14 mouse cellular contexts compared by ENCODE assay signal in the genomic region with DNA sequence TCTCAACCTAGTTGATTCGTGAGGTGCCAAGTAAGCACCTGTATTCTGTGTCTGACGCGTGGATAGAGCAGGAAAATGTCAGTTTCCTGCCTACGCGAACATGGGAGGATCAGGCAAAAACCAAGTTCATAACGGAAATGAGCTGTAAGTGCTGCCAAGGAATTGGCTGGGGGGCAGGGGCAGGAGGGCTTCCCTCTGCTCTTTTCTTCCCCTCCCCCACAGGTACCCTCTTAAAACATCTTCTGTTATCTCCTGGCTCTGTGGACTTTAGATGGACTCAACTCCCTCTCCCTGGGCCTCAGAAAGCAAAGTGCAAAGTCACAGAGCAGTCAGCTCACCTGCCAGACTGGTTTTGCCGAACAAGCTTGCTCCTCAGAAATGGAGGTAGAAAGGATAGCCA. TPM values are rescaled to one million over a fixed set of nuclear protein-coding genes. Genes with fewer than 3 reads are reported as not detected.
DNase-seq lines count a peak whose midpoint lies in the region; ATAC-seq and TF ChIP-seq lines count a peak whose summit lies in the region.
"Had no signal": no experiment of that assay in that cellular context is flagged by ENCODE, and none has a peak within 500 bp of the region (broad histone marks: within the 10 kb centered on the region; RNA-seq: fewer than 3 reads in every experiment).

No protein-coding gene starts in this region.

- H3K79me2 ChIP-seq in liver, adult 2 months (ENCODE audit: control insufficient read depth, insufficient read depth, low read length) = peaks cover 9% of the 10 kb centered on the region; the same call in 1 of the 2 replicates
- no peaks in the 10 kb centered on the region for H3K79me2 ChIP-seq in myocyte (ENCODE audit: control insufficient read depth, insufficient read depth)

- H3K4me1 ChIP-seq in liver, adult 2 months (ENCODE audit: control insufficient read depth, insufficient read depth, low read length) = peaks cover 29% of the 10 kb centered on the region
- H3K4me1 ChIP-seq in hindbrain, embryonic 14.5 days (replicated peaks; ENCODE audit: control insufficient read depth, insufficient read depth, low read length) = 0 out of 2 replicates have a peak, but pooled peaks cover 7% of the 10 kb centered on the region

- no peak for TF ChIP-seq POLR2A in liver, adult 2 months (IDR thresholded peaks at IDR 0.05; ENCODE audit: extremely low read depth, insufficient read depth, low read length)
- no peak for TF ChIP-seq POLR2A in myocyte (IDR thresholded peaks at IDR 0.05; ENCODE audit: insufficient read length, low read depth)

- peak overlapping the region; percentile 25; the same call in 1 of the 2 replicates for H3K9ac ChIP-seq in liver, adult 2 months (ENCODE audit: low read depth, low read length)
- no peak overlapping the region for H3K9ac ChIP-seq in hindbrain, embryonic 14.5 days

- peaks cover 1% of the 10 kb centered on the region; the same call in 1 of the 2 replicates for H3K36me3 ChIP-seq in liver, adult 2 months (ENCODE audit: control insufficient read depth, insufficient read depth, low read length)
- H3K36me3 ChIP-seq in myocyte (ENCODE audit: control insufficient read depth, insufficient read depth) = peaks cover 6% of the 10 kb centered on the region
- peaks cover 15% of the 10 kb centered on the region; the same call in 1 of the 2 replicates for H3K36me3 ChIP-seq in hindbrain, embryonic 14.5 days (replicated peaks; ENCODE audit: control insufficient read depth, insufficient read depth)

- no peaks in the 10 kb centered on the region for H3K9me3 ChIP-seq in hindbrain, embryonic 14.5 days (ENCODE audit: control insufficient read depth, low read length)
- H3K9me3 ChIP-seq: G1E; hindbrain, embryonic 15.5 days had no signal

- DNase-seq in liver, adult 2 months (ENCODE audit: extremely low read depth, low read depth, low spot score) = peak; percentile 95
- DNase-seq in liver (no peak), adipocyte (ENCODE audit: low spot score) (peak; percentile 7)
- peak; percentile 79 for DNase-seq in kidney, adult 9 months
- no peak for DNase-seq in hindbrain, embryonic 14.5 days (ENCODE audit: low spot score)
- no peak for DNase-seq in embryo, embryonic 10.5 days (ENCODE audit: low spot score)
- DNase-seq in ovary, adult 18-20 months (ENCODE audit: low spot score) = no peak
- DNase-seq: adrenal gland, postnatal 25 days; embryo, embryonic 11 days; left cerebral cortex, postnatal 4 days; right cerebral cortex, adult 18-20 months had no signal

- peak overlapping the region; percentile 89 for H3K27ac ChIP-seq in liver, adult 2 months (replicated peaks; ENCODE audit: insufficient read depth, low read depth, low read length)
- H3K27ac ChIP-seq in hindbrain, embryonic 14.5 days = no peak overlapping the region

- H3K27me3 ChIP-seq in liver, adult 2 months (ENCODE audit: control insufficient read depth, insufficient read depth, low read length) = no peaks in the 10 kb centered on the region
- H3K27me3 ChIP-seq in myocyte (ENCODE audit: control insufficient read depth, insufficient read depth, insufficient read length) = no peaks in the 10 kb centered on the region
- H3K27me3 ChIP-seq in hindbrain, embryonic 14.5 days (ENCODE audit: control insufficient read depth, insufficient read depth, low read length) = no peaks in the 10 kb centered on the region
- H3K27me3 ChIP-seq: hindbrain, embryonic 15.5 days had no signal

- no peak overlapping the region for H3K4me3 ChIP-seq in liver, adult 2 months (ENCODE audit: insufficient read depth, low read depth, low read length)
- H3K4me3 ChIP-seq in myocyte = peak overlapping the region; percentile 43
- no peak overlapping the region for H3K4me3 ChIP-seq in hindbrain, embryonic 14.5 days (replicated peaks; ENCODE audit: low read length)

- peak overlapping the region; percentile 74 for H3K4me2 ChIP-seq in myocyte (ENCODE audit: low read depth)
- H3K4me2 ChIP-seq in hindbrain, embryonic 14.5 days (replicated peaks) = no peak overlapping the region

- TF ChIP-seq CTCF in liver, adult 2 months (IDR thresholded peaks at IDR 0.05; ENCODE audit: low read depth, low read length) = no peak

- 7% methylated on average over 7 of the region's 7 CpGs for WGBS in liver, adult 2 months
- WGBS in hindbrain, embryonic 14.5 days = 78% methylated on average over 7 of the region's 7 CpGs

- no peak overlapping the region for H3ac ChIP-seq in myocyte (ENCODE audit: control insufficient read depth, insufficient read length)

- ATAC-seq in hindbrain, embryonic 14.5 days (ENCODE audit: low FRiP score) = no peak

TF ChIP-seq in myocyte, 11 proteins besides CTCF, POLR2A, EP300 and RAD21:
- no peak for TF ChIP-seq USF1 (IDR thresholded peaks at IDR 0.05; ENCODE audit: low read depth)
- TF ChIP-seq E2F4 (IDR thresholded peaks at IDR 0.05; ENCODE audit: insufficient read depth) = no peak
- no peak for TF ChIP-seq MYOG (IDR thresholded peaks at IDR 0.05; ENCODE audit: control insufficient read depth in 1 of 3, insufficient read depth in 1 of 3, insufficient read length in 2 of 3, low read depth in 2 of 3)
- TF ChIP-seq MAX (IDR thresholded peaks at IDR 0.05; ENCODE audit: low read depth) = no peak
- TF ChIP-seq REST (IDR thresholded peaks at IDR 0.05; ENCODE audit: insufficient read depth, insufficient read length) = no peak
- no peak for TF ChIP-seq MYOD1 (IDR thresholded peaks at IDR 0.05; ENCODE audit: control insufficient read depth in 1 of 3, insufficient read length in 2 of 3, low read depth in 2 of 3)
- TF ChIP-seq POLR2AphosphoS2 (IDR thresholded peaks at IDR 0.05; ENCODE audit: insufficient read length, low read depth) = no peak
- TF ChIP-seq TCF3 (IDR thresholded peaks at IDR 0.05; ENCODE audit: insufficient read length, low read depth) = no peak
- TF ChIP-seq CEBPB (IDR thresholded peaks at IDR 0.05; ENCODE audit: insufficient read depth, poor library complexity, severe bottlenecking) = no peak
- TF ChIP-seq SRF (IDR thresholded peaks at IDR 0.05; ENCODE audit: control insufficient read depth, insufficient read length, low read depth) = no peak
- no peak for TF ChIP-seq TCF12 (IDR thresholded peaks at IDR 0.05; ENCODE audit: insufficient read depth, poor library complexity, severe bottlenecking)

RNA-seq across cellular contexts. Expression of gene Hdhd3, which starts 0.3 kb away (rescaled TPM):
- 14.0 and 14.9 TPM in 2 replicates for total RNA-seq in liver, adult 2 months (2014; rRNA removed)
- polyA plus RNA-seq in liver, adult 2 months (2012; rRNA removed) = 61.4 and 73.7 TPM in 2 replicates
- 26.8 TPM for polyA plus RNA-seq in myocyte (2012; fragmentation: generic; extraction: Trizol)
- 11.7 and 13.3 TPM in 2 replicates for polyA plus RNA-seq in hindbrain, embryonic 14.5 days (2014; fragmentation: Nextera tagmentation; extraction: Ambion mirVana)

RNA-seq across cellular contexts. Expression of gene Alad, which starts 16.7 kb away (rescaled TPM):
- 114 and 123 TPM in 2 replicates for total RNA-seq in liver, adult 2 months (2014; rRNA removed)
- polyA plus RNA-seq in liver, adult 2 months (2012; rRNA removed) = 328 and 437 TPM in 2 replicates
- polyA plus RNA-seq in myocyte (2012; fragmentation: generic; extraction: Trizol) = 89.6 TPM
- polyA plus RNA-seq in hindbrain, embryonic 14.5 days (2014; fragmentation: Nextera tagmentation; extraction: Ambion mirVana) = 73.4 and 75.2 TPM in 2 replicates

RNA-seq across cellular contexts. Expression of gene Pole3, which starts 21.9 kb away (rescaled TPM):
- 11.7 and 13.4 TPM in 2 replicates for total RNA-seq in liver, adult 2 months (2014; rRNA removed)
- 9.1 and 9.3 TPM in 2 replicates for polyA plus RNA-seq in liver, adult 2 months (2012; rRNA removed)
- 37.3 TPM for polyA plus RNA-seq in myocyte (2012; fragmentation: generic; extraction: Trizol)
- 52.7 and 58.3 TPM in 2 replicates for polyA plus RNA-seq in hindbrain, embryonic 14.5 days (2014; fragmentation: Nextera tagmentation; extraction: Ambion mirVana)

RNA-seq across cellular contexts. Expression of gene 4933430I17Rik, which starts 22.2 kb away (rescaled TPM):
- total RNA-seq in liver, adult 2 months (2014; rRNA removed) = not detected in 2 replicates
- not detected in 2 replicates for polyA plus RNA-seq in liver, adult 2 months (2012; rRNA removed)
- 0.08 TPM for polyA plus RNA-seq in myocyte (2012; fragmentation: generic; extraction: Trizol)
- polyA plus RNA-seq in hindbrain, embryonic 14.5 days (2014; fragmentation: Nextera tagmentation; extraction: Ambion mirVana) = 0.24 and 0.76 TPM in 2 replicates

RNA-seq across cellular contexts. Expression of gene Bspry, which starts 23.1 kb away (rescaled TPM):
- total RNA-seq in liver, adult 2 months (2014; rRNA removed) = 0.09 TPM in 1 of 2 replicates, not detected in the other
- 0.19 and 0.26 TPM in 2 replicates for polyA plus RNA-seq in liver, adult 2 months (2012; rRNA removed)
- polyA plus RNA-seq in myocyte (2012; fragmentation: generic; extraction: Trizol) = 1.1 TPM
- polyA plus RNA-seq in hindbrain, embryonic 14.5 days (2014; fragmentation: Nextera tagmentation; extraction: Ambion mirVana) = 0.86 and 1.2 TPM in 2 replicates

Comparison
In these comparisons a context has a peak if more than half of its experiments do, and no peak if none do; other contexts are left out.
1. DNase-seq: peak in liver, adult 2 months (single experiment), adipocyte (single experiment) and kidney, adult 9 months (single experiment); none in liver (single experiment), hindbrain, embryonic 14.5 days (single experiment), embryo, embryonic 10.5 days (single experiment) and ovary, adult 18-20 months (single experiment).